Mouse (Mus musculus) liver, embryonic 15.5 days (tissue): Measurements from ENCODE around the gene Gm28635. TPM values are rescaled to one million over a fixed set of nuclear protein-coding genes. Genes with fewer than 3 reads are reported as not detected.

Source experiments
- ATAC-seq: fragments of 200-750 bp; cut with Nextera tagmentation; 2 replicates; pipeline ENCODE4 v1.8.0; 2017; ENCODE audit warnings: moderate number of reproducible peaks, mild to moderate bottlenecking, moderate library complexity; ENCODE audit not compliant: insufficient read depth
- H3K27ac ChIP-seq: fragments of 300-500 bp; sonication (generic); replicated peaks from 2 replicates; pipeline ENCODE4 v1.5.1; 2015; ENCODE audit warnings: mild to moderate bottlenecking, inconsistent platforms
- H3K27me3 ChIP-seq: fragments of 300-500 bp; sonication (generic); 2 replicates; pipeline ENCODE4 v1.6.1; 2015; ENCODE audit warnings: mild to moderate bottlenecking, inconsistent platforms
- H3K36me3 ChIP-seq: fragments of 300-500 bp; sonication (generic); replicated peaks from 2 replicates; pipeline ENCODE4 v1.6.1; 2015; ENCODE audit warnings: moderate library complexity, mild to moderate bottlenecking, inconsistent platforms
- H3K4me1 ChIP-seq: fragments of 300-500 bp; sonication (generic); replicated peaks from 2 replicates; pipeline ENCODE4 v1.6.1; 2015; ENCODE audit warnings: inconsistent platforms
- H3K4me2 ChIP-seq: fragments of 300-500 bp; sonication (generic); 2 replicates; pipeline ENCODE4 v1.6.1; 2015; ENCODE audit warnings: moderate library complexity, mild to moderate bottlenecking, inconsistent platforms
- H3K4me3 ChIP-seq: fragments of 300-500 bp; sonication (generic); replicated peaks from 2 replicates; pipeline ENCODE4 v1.5.1; 2015; ENCODE audit warnings: mild to moderate bottlenecking, inconsistent platforms
- H3K9ac ChIP-seq: fragments of 300-500 bp; sonication (generic); 2 replicates; pipeline ENCODE4 v1.6.1; 2015; ENCODE audit warnings: moderate library complexity, mild to moderate bottlenecking, inconsistent platforms
- H3K9me3 ChIP-seq: fragments of 300-500 bp; sonication (generic); replicated peaks from 2 replicates; pipeline ENCODE4 v1.6.1; 2016; ENCODE audit warnings: inconsistent platforms
- WGBS: fragments of 180-500 bp; shearing (Covaris S2); methylation state at CpG from one replicate; pipeline ENCODE4 v1.1.7; 2015; ENCODE audit warnings: mixed read lengths; ENCODE audit not compliant: insufficient replicate concordance; 5-methylcytosine and 5-hydroxymethylcytosine counted together
- polyA plus RNA-seq: library from polyadenylated mRNA; unstranded; fragments of >200 nt; fragmentation: Nextera tagmentation; extraction: Ambion mirVana; gene quantifications from 2 replicates; pipeline ENCODE4 v1.2.1, GENCODE M21; 2015

Gm28635 gene
- not detected in 2 replicates for polyA plus RNA-seq

- Histone ChIP-seq H3K9ac (peak within 1 kb of the TSS; percentile 87), H3K27ac (peak within 1 kb of the TSS; percentile 90), H3K4me2 (peak within 1 kb of the TSS; percentile 81), H3K27me3 (no peaks in the 10 kb centered on the region), H3K4me3 (peak within 1 kb of the TSS; percentile 87), H3K36me3 (peaks cover 42% of the 10 kb centered on the region), H3K4me1 (peaks cover 54% of the 10 kb centered on the region), H3K9me3 (no peaks in the 10 kb centered on the region)
- WGBS: 0% methylated on average over 44 of the region's 44 CpGs
- peak; percentile 96 for ATAC-seq
These were observed at the start of gene Gm28635, which contains the start of gene Med19 for GRCm38 (mm10) chr2:84677968-84678880. TSS of gene Gm28635 (minus strand) at chr2:84678041. TSS of gene Med19 (plus strand) at chr2:84678402.

GRCm38 (mm10) chr2:84727172-84727858 is 49.5 kb upstream of the Gm28635 start, which contains the start of gene Clp1:
TSS of gene Clp1 (minus strand) at chr2:84727350.
- peak within 1 kb of the TSS; percentile 81 for H3K4me2 ChIP-seq
- peak within 1 kb of the TSS; percentile 71 for H3K9ac ChIP-seq
- H3K9me3 ChIP-seq: no peaks in the 10 kb centered on the region
- peaks cover 38% of the 10 kb centered on the region for H3K36me3 ChIP-seq
- ATAC-seq: peak; percentile 94
- no peaks in the 10 kb centered on the region for H3K27me3 ChIP-seq
- H3K4me1 ChIP-seq: peaks cover 78% of the 10 kb centered on the region
- peak within 1 kb of the TSS; percentile 67 for H3K4me3 ChIP-seq
- peak within 1 kb of the TSS; percentile 94 for H3K27ac ChIP-seq
- WGBS: under 1% methylated on average over 39 of the region's 39 CpGs

GRCm38 (mm10) chr2:84726716-84727115 is 48.9 kb upstream of the Gm28635 start:
- peak; percentile 26 for ATAC-seq
- peaks cover 44% of the 10 kb centered on the region for H3K36me3 ChIP-seq
- 1% methylated on average over 9 of the region's 9 CpGs for WGBS
- H3K4me1 ChIP-seq: peaks cover 78% of the 10 kb centered on the region
- peak overlapping the region; percentile 94 for H3K27ac ChIP-seq
- H3K4me3 ChIP-seq: peak overlapping the region; percentile 67
- no peaks in the 10 kb centered on the region for H3K9me3 ChIP-seq
- H3K4me2 ChIP-seq: peak overlapping the region; percentile 81
- no peaks in the 10 kb centered on the region for H3K27me3 ChIP-seq
- peak overlapping the region; percentile 63 for H3K9ac ChIP-seq

GRCm38 (mm10) chr2:84725770-84726169 is 47.9 kb upstream of the Gm28635 start:
- H3K4me2 ChIP-seq: peak overlapping the region; percentile 81
- peak overlapping the region; percentile 94; the same call in 1 of the 2 replicates for H3K27ac ChIP-seq
- 88% methylated on average over 10 of the region's 10 CpGs for WGBS
- H3K9me3 ChIP-seq: no peaks in the 10 kb centered on the region
- H3K4me3 ChIP-seq: peak overlapping the region; percentile 67
- H3K9ac ChIP-seq: peak overlapping the region; percentile 63
- no peaks in the 10 kb centered on the region for H3K27me3 ChIP-seq
- H3K36me3 ChIP-seq: peaks cover 53% of the 10 kb centered on the region
- no peak for ATAC-seq
- H3K4me1 ChIP-seq: peaks cover 78% of the 10 kb centered on the region

- no peaks in the 10 kb centered on the region for H3K27me3 ChIP-seq
- WGBS: 89% methylated on average over 14 of the region's 14 CpGs
- H3K36me3 ChIP-seq: peaks cover 61% of the 10 kb centered on the region
- no peaks in the 10 kb centered on the region for H3K9me3 ChIP-seq
- H3K4me3 ChIP-seq: no peak overlapping the region
- peaks cover 67% of the 10 kb centered on the region for H3K4me1 ChIP-seq
- H3K4me2 ChIP-seq: peak overlapping the region; percentile 81; the same call in 1 of the 2 replicates
- H3K9ac ChIP-seq: 0 out of 2 replicates have a peak overlapping the region, but pooled peaks have one; percentile 23
- 0 out of 2 replicates have a peak overlapping the region, but pooled peaks have one; percentile 9 for H3K27ac ChIP-seq
- no peak for ATAC-seq
These were observed 46.0 kb upstream of the Gm28635 start for GRCm38 (mm10) chr2:84723856-84724255.

- Histone ChIP-seq H3K27ac (0 out of 2 replicates have a peak overlapping the region, but pooled peaks have one; percentile 19), H3K9ac (no peak overlapping the region), H3K36me3 (peaks cover 60% of the 10 kb centered on the region), H3K4me3 (no peak overlapping the region), H3K27me3 (no peaks in the 10 kb centered on the region), H3K4me1 (peaks cover 68% of the 10 kb centered on the region), H3K9me3 (no peaks in the 10 kb centered on the region), H3K4me2 (no peak overlapping the region)
- WGBS: 28% methylated on average over 3 of the region's 3 CpGs
- ATAC-seq: no peak
These were observed 43.3 kb upstream of the Gm28635 start for GRCm38 (mm10) chr2:84721182-84721581.

GRCm38 (mm10) chr2:84720718-84721117 is 42.9 kb upstream of the Gm28635 start:
- no peak overlapping the region for H3K9ac ChIP-seq
- peaks cover 66% of the 10 kb centered on the region for H3K4me1 ChIP-seq
- 88% methylated on average over 2 of the region's 2 CpGs for WGBS
- H3K27me3 ChIP-seq: no peaks in the 10 kb centered on the region
- H3K4me2 ChIP-seq: no peak overlapping the region
- H3K4me3 ChIP-seq: no peak overlapping the region
- H3K36me3 ChIP-seq: peaks cover 55% of the 10 kb centered on the region
- H3K27ac ChIP-seq: 0 out of 2 replicates have a peak overlapping the region, but pooled peaks have one; percentile 19
- no peaks in the 10 kb centered on the region for H3K9me3 ChIP-seq
- no peak for ATAC-seq

GRCm38 (mm10) chr2:84717357-84717756 is 39.5 kb upstream of the Gm28635 start:
- no peak overlapping the region for H3K4me3 ChIP-seq
- H3K9me3 ChIP-seq: no peaks in the 10 kb centered on the region
- H3K27ac ChIP-seq: peak overlapping the region; percentile 99
- peak overlapping the region; percentile 91 for H3K4me2 ChIP-seq
- ATAC-seq: no peak
- peaks cover 54% of the 10 kb centered on the region for H3K4me1 ChIP-seq
- H3K27me3 ChIP-seq: no peaks in the 10 kb centered on the region
- WGBS: 84% methylated on average over 4 of the region's 4 CpGs
- peaks cover 24% of the 10 kb centered on the region for H3K36me3 ChIP-seq
- peak overlapping the region; percentile 14; the same call in 1 of the 2 replicates for H3K9ac ChIP-seq

GRCm38 (mm10) chr2:84716423-84717355 is 38.8 kb upstream of the Gm28635 start:
- Histone ChIP-seq H3K27me3 (no peaks in the 10 kb centered on the region), H3K4me3 (peak overlapping the region; percentile 86), H3K4me1 (peaks cover 51% of the 10 kb centered on the region), H3K9ac (peak overlapping the region; percentile 88), H3K36me3 (peaks cover 17% of the 10 kb centered on the region), H3K4me2 (peak overlapping the region; percentile 91), H3K9me3 (no peaks in the 10 kb centered on the region), H3K27ac (peak overlapping the region; percentile 99)
- no peak for ATAC-seq
- WGBS: 8% methylated on average over 9 of the region's 9 CpGs
